Mouse (Mus musculus) kidney, embryonic 16.5 days (tissue): ENCODE results near the gene Gm13277. TPM values are rescaled to one million over a fixed set of nuclear protein-coding genes. Genes with fewer than 3 reads are reported as not detected.
A peak's percentile ranks its signal among the peaks of the same experiment; 100 is the strongest.
"Not testable (repeated sequence)": the region's sequence is repeated elsewhere in the genome, so short reads cannot be mapped to it uniquely, and the experiment has no call there.

Experiments used
- ATAC-seq: fragments of 200-750 bp; cut with Nextera tagmentation; 2 replicates; pipeline ENCODE4 v1.8.0; 2017; ENCODE audit warnings: moderate TSS enrichment; ENCODE audit not compliant: low FRiP score, low TSS enrichment
- H3K27ac ChIP-seq: fragments of 300-500 bp; sonication (generic); 2 replicates; pipeline ENCODE4 v1.5.1; 2014; ENCODE audit warnings: low read length
- H3K27me3 ChIP-seq: fragments of 300-500 bp; sonication (generic); 2 replicates; pipeline ENCODE4 v1.6.1; 2014; ENCODE audit warnings: low read length, control low read depth, mixed read lengths; ENCODE audit not compliant: insufficient read depth
- H3K36me3 ChIP-seq: fragments of 300-500 bp; sonication (generic); 2 replicates; pipeline ENCODE4 v1.6.1; 2014; ENCODE audit warnings: low read length, control low read depth, mixed read lengths; ENCODE audit not compliant: insufficient read depth
- H3K4me1 ChIP-seq: fragments of 300-500 bp; sonication (generic); 2 replicates; pipeline ENCODE4 v1.6.1; 2014; ENCODE audit warnings: low read length, control low read depth, mixed read lengths; ENCODE audit not compliant: insufficient read depth
- H3K4me2 ChIP-seq: fragments of 300-500 bp; sonication (generic); replicated peaks from 2 replicates; pipeline ENCODE4 v1.6.1; 2014; ENCODE audit warnings: low read depth, low read length
- H3K4me3 ChIP-seq: fragments of 300-500 bp; sonication (generic); 2 replicates; pipeline ENCODE4 v1.5.1; 2014; ENCODE audit warnings: mild to moderate bottlenecking, low read length
- H3K9ac ChIP-seq: fragments of 300-500 bp; sonication (generic); replicated peaks from 2 replicates; pipeline ENCODE4 v1.6.1; 2014; ENCODE audit warnings: low read length
- H3K9me3 ChIP-seq: fragments of 300-500 bp; sonication (generic); 2 replicates; pipeline ENCODE4 v1.6.1; 2016; ENCODE audit warnings: low read length, control low read depth
- WGBS: fragments of 180-500 bp; shearing (Covaris S2); extraction: QIAGEN DNeasy Blood & Tissue Kit; methylation state at CpG from one replicate; pipeline ENCODE4 v1.1.7; 2014; 5-methylcytosine and 5-hydroxymethylcytosine counted together
- polyA plus RNA-seq: library from polyadenylated mRNA; unstranded; fragments of >200 nt; fragmentation: Nextera tagmentation; extraction: Ambion mirVana; gene quantifications from 2 replicates; pipeline ENCODE4 v1.2.1, GENCODE M21; 2015

The Gm13277 gene
- polyA plus RNA-seq, result not detected in 2 replicates

GRCm38 (mm10) chr4:88788402-88788801 is at the start of gene Gm13277:
Gene Gm13277 (plus strand): TSS chr4:88788632.
- H3K9me3 ChIP-seq, H3K27me3 ChIP-seq, H3K4me1 ChIP-seq, H3K36me3 ChIP-seq, ATAC-seq, H3K4me2 ChIP-seq, H3K4me3 ChIP-seq, H3K9ac ChIP-seq, H3K27ac ChIP-seq: not testable (repeated sequence)
- 0% methylated on average over 2 of the region's 28 CpGs for WGBS

- Histone ChIP-seq H3K4me2 (no peak overlapping the region), H3K4me3 (no peak overlapping the region), H3K9ac (no peak overlapping the region), H3K27ac (no peak overlapping the region), H3K27me3 (no peaks in the 10 kb centered on the region), H3K9me3 (no peaks in the 10 kb centered on the region), H3K4me1 (no peaks in the 10 kb centered on the region), H3K36me3 (no peaks in the 10 kb centered on the region)
- 87% methylated on average over 6 of the region's 6 CpGs for WGBS
- no peak for ATAC-seq
Observed at GRCm38 (mm10) chr4:88739036-88739435, 49.4 kb upstream of the Gm13277 start.

GRCm38 (mm10) chr4:88741426-88741825 is 47.0 kb upstream of the Gm13277 start:
- H3K4me3 ChIP-seq, result no peak overlapping the region
- H3K9ac ChIP-seq, result no peak overlapping the region
- 80% methylated on average over 4 of the region's 4 CpGs for WGBS
- H3K27ac ChIP-seq, result no peak overlapping the region
- H3K27me3 ChIP-seq, result no peaks in the 10 kb centered on the region
- H3K4me1 ChIP-seq, result no peaks in the 10 kb centered on the region
- H3K4me2 ChIP-seq, result no peak overlapping the region
- no peaks in the 10 kb centered on the region for H3K9me3 ChIP-seq
- no peak for ATAC-seq
- H3K36me3 ChIP-seq, result no peaks in the 10 kb centered on the region

- no peaks in the 10 kb centered on the region for H3K36me3 ChIP-seq
- H3K27me3 ChIP-seq, result no peaks in the 10 kb centered on the region
- no peaks in the 10 kb centered on the region for H3K9me3 ChIP-seq
- no peaks in the 10 kb centered on the region for H3K4me1 ChIP-seq
- no peak for ATAC-seq
- 76% methylated on average over 7 of the region's 7 CpGs for WGBS
- no peak overlapping the region for H3K4me3 ChIP-seq
- H3K4me2 ChIP-seq, result no peak overlapping the region
- no peak overlapping the region for H3K9ac ChIP-seq
- no peak overlapping the region for H3K27ac ChIP-seq
Observed at GRCm38 (mm10) chr4:88742771-88743371, 45.6 kb upstream of the Gm13277 start.

GRCm38 (mm10) chr4:88744207-88744606 is 44.2 kb upstream of the Gm13277 start:
- H3K4me2 ChIP-seq, result no peak overlapping the region
- H3K9me3 ChIP-seq, result no peaks in the 10 kb centered on the region
- H3K4me1 ChIP-seq, result no peaks in the 10 kb centered on the region
- no peaks in the 10 kb centered on the region for H3K27me3 ChIP-seq
- H3K36me3 ChIP-seq, result no peaks in the 10 kb centered on the region
- no peak overlapping the region for H3K4me3 ChIP-seq
- H3K27ac ChIP-seq, result no peak overlapping the region
- ATAC-seq, result no peak
- H3K9ac ChIP-seq, result no peak overlapping the region
- WGBS, result 58% methylated on average over 3 of the region's 3 CpGs

GRCm38 (mm10) chr4:88749926-88750325 is 38.5 kb upstream of the Gm13277 start:
- Histone ChIP-seq H3K4me3 (no peak overlapping the region), H3K4me1 (no peaks in the 10 kb centered on the region), H3K4me2 (no peak overlapping the region), H3K27ac (no peak overlapping the region), H3K36me3 (no peaks in the 10 kb centered on the region), H3K27me3 (no peaks in the 10 kb centered on the region), H3K9ac (no peak overlapping the region), H3K9me3 (no peaks in the 10 kb centered on the region)
- no peak for ATAC-seq
- WGBS, result 50% methylated on average over 6 of the region's 6 CpGs

GRCm38 (mm10) chr4:88754818-88755340 is 33.6 kb upstream of the Gm13277 start, which contains the start of gene Gm13271:
Gene Gm13271 (plus strand): TSS chr4:88754868.
- H3K36me3 ChIP-seq, H3K27ac ChIP-seq, H3K9me3 ChIP-seq, ATAC-seq, H3K9ac ChIP-seq, H3K4me3 ChIP-seq, H3K4me2 ChIP-seq, H3K4me1 ChIP-seq, H3K27me3 ChIP-seq: not testable (repeated sequence)
- WGBS, result 78% methylated on average over 15 of the region's 15 CpGs

GRCm38 (mm10) chr4:88756581-88757513 is 31.6 kb upstream of the Gm13277 start:
- WGBS, result 9% methylated on average over 27 of the region's 31 CpGs
- H3K9ac ChIP-seq, result peak overlapping the region; percentile 76
- not testable (repeated sequence) for H3K27me3 ChIP-seq, H3K4me1 ChIP-seq, H3K9me3 ChIP-seq, H3K36me3 ChIP-seq, ATAC-seq
- peak overlapping the region; percentile 97 for H3K27ac ChIP-seq
- peak overlapping the region; percentile 57 for H3K4me3 ChIP-seq
- H3K4me2 ChIP-seq, result peak overlapping the region; percentile 77

- ATAC-seq, result peak; percentile 100
- under 1% methylated on average over 11 of the region's 21 CpGs for WGBS
Observed at GRCm38 (mm10) chr4:88757628-88758031, 30.8 kb upstream of the Gm13277 start.

GRCm38 (mm10) chr4:88758751-88759150 is 29.7 kb upstream of the Gm13277 start:
- 78% methylated on average over 8 of the region's 9 CpGs for WGBS
- not testable (repeated sequence) for H3K4me3 ChIP-seq, H3K9ac ChIP-seq, H3K9me3 ChIP-seq, ATAC-seq, H3K27me3 ChIP-seq, H3K4me2 ChIP-seq, H3K27ac ChIP-seq, H3K4me1 ChIP-seq, H3K36me3 ChIP-seq

More at GRCm38 (mm10) chr4:88757628-88758031, 30.8 kb upstream of the Gm13277 start:
- Histone ChIP-seq H3K4me2 (peak overlapping the region; percentile 77), H3K9ac (peak overlapping the region; percentile 76), H3K27ac (peak overlapping the region; percentile 97), H3K4me3 (peak overlapping the region; percentile 57)
- H3K27me3 ChIP-seq, H3K36me3 ChIP-seq, H3K9me3 ChIP-seq, H3K4me1 ChIP-seq: not testable (repeated sequence)
